Mouse (Mus musculus): ENCODE measurements around the gene Nrxn1. TPM values are rescaled to one million over a fixed set of nuclear protein-coding genes. Genes with fewer than 3 reads are reported as not detected.

Nrxn1 gene
- polyA plus RNA-seq, 1 experiment from 2014 or later, result 12.2 TPM

DNA sequence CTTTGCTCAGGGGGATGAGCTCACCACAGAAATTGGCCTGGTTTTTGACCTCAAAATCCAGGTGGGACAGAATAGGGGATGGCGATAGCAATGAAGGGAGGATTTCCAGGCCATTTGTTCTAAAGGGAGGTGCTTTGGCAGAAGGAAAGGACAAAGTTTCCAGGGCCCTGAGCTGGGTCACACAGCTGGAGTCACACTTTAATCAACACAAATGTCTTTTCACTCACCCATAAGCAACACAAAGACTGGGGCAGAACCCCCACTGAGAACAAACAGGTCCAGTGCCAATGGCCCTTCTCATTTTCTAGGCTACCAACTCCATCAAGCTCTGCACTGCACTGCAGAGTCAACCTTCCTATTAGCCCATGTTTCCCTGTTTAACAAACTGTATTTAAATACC is 249.0 kb downstream of the Nrxn1 start:
- 60% methylated on average over 1 of the region's 1 CpGs for WGBS
- no peaks in the 10 kb centered on the region for H3K36me3 ChIP-seq (ENCODE audit: control insufficient read depth, insufficient read depth, low read length)

DNA sequence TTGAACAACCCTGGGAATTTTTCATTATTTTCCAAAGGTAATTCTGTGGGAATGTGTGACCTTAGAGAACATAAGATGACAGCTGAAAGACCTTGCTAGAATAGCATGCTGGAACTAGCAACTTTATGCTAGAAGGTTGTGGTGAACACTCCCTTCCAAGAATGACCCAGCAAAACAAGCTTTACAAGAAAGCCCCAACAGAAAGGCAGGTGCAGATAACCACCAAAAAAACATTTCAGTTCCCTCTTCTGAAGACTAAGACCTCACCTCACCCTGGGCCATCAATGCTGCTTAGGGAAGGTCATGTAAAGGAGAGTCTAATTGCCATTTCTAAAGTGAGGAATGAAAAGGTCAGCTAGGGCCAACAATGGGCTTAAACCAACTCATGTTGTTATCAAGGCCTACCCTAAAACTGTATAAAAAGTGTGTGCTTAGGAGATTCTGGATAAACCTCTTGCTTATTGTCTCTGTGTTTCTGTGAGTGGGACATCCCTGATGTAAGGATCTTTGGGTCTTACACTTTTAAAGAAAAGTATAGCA is 249.7 kb downstream of the Nrxn1 start:
- no peak overlapping the region for H3K4me2 ChIP-seq (ENCODE audit: low read depth, low read length)
- DNase-seq (ENCODE audit: low spot score), result no peak
- H3K4me3 ChIP-seq (ENCODE audit: low read depth, low read length), result no peak overlapping the region
- no peaks in the 10 kb centered on the region for H3K27me3 ChIP-seq (replicated peaks; ENCODE audit: control insufficient read depth, insufficient read depth, low read length)
- H3K4me1 ChIP-seq (ENCODE audit: control insufficient read depth, insufficient read depth, low read length), result no peaks in the 10 kb centered on the region
- H3K36me3 ChIP-seq (ENCODE audit: control insufficient read depth, insufficient read depth, low read length), result no peaks in the 10 kb centered on the region
- no peaks in the 10 kb centered on the region for H3K9me3 ChIP-seq (ENCODE audit: control insufficient read depth, low read length)
- H3K27ac ChIP-seq (replicated peaks; ENCODE audit: low read depth, low read length), result no peak overlapping the region
- no peak for ATAC-seq (ENCODE audit: low read depth)
- no peak overlapping the region for H3K9ac ChIP-seq (ENCODE audit: low read depth, low read length)

More for the DNA sequence above, 249.0 kb downstream of the Nrxn1 start:
- no peaks in the 10 kb centered on the region for H3K9me3 ChIP-seq (ENCODE audit: control insufficient read depth, low read length)
- H3K4me2 ChIP-seq (ENCODE audit: low read depth, low read length), result no peak overlapping the region
- H3K4me3 ChIP-seq (ENCODE audit: low read depth, low read length), result no peak overlapping the region
- no peaks in the 10 kb centered on the region for H3K27me3 ChIP-seq (replicated peaks; ENCODE audit: control insufficient read depth, insufficient read depth, low read length)
- ATAC-seq (ENCODE audit: low read depth) (no peak), DNase-seq (ENCODE audit: low spot score) (no peak)
- no peak overlapping the region for H3K27ac ChIP-seq (replicated peaks; ENCODE audit: low read depth, low read length)
- H3K4me1 ChIP-seq (ENCODE audit: control insufficient read depth, insufficient read depth, low read length), result no peaks in the 10 kb centered on the region
- no peak overlapping the region for H3K9ac ChIP-seq (ENCODE audit: low read depth, low read length)

DNA sequence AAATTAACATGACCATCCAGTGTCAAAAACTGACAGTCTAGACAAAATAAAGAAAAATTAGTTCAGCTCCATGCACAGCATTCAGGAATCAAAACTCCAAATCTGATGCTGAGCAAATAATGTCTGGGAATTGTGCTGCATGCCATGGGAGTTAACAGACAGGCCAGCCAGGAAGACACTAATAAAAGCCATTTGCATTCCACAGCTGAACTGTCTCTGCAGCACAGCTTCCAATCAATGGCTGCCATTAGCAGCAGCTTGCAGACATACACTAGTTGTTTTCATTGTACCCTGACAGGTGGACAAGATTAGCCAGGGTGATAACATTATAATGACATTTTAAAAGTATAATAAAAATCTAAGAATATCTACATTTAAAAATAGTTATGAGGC is 255.9 kb downstream of the Nrxn1 start:
- no peaks in the 10 kb centered on the region for H3K9me3 ChIP-seq (ENCODE audit: control insufficient read depth, low read length)
- H3K4me1 ChIP-seq (ENCODE audit: control insufficient read depth, insufficient read depth, low read length), result 0 out of 2 replicates have a peak, but pooled peaks cover 3% of the 10 kb centered on the region
- no peaks in the 10 kb centered on the region for H3K27me3 ChIP-seq (replicated peaks; ENCODE audit: control insufficient read depth, insufficient read depth, low read length)
- no peak overlapping the region for H3K4me2 ChIP-seq (ENCODE audit: low read depth, low read length)
- no peak; the same call in 1 of the 2 replicates for ATAC-seq (ENCODE audit: low read depth)
- peak; percentile 53 for DNase-seq (ENCODE audit: low spot score)
- no peaks in the 10 kb centered on the region for H3K36me3 ChIP-seq (ENCODE audit: control insufficient read depth, insufficient read depth, low read length)
- H3K27ac ChIP-seq (replicated peaks; ENCODE audit: low read depth, low read length), result no peak overlapping the region
- no peak overlapping the region for H3K4me3 ChIP-seq (ENCODE audit: low read depth, low read length)
- H3K9ac ChIP-seq (ENCODE audit: low read depth, low read length), result no peak overlapping the region

DNA sequence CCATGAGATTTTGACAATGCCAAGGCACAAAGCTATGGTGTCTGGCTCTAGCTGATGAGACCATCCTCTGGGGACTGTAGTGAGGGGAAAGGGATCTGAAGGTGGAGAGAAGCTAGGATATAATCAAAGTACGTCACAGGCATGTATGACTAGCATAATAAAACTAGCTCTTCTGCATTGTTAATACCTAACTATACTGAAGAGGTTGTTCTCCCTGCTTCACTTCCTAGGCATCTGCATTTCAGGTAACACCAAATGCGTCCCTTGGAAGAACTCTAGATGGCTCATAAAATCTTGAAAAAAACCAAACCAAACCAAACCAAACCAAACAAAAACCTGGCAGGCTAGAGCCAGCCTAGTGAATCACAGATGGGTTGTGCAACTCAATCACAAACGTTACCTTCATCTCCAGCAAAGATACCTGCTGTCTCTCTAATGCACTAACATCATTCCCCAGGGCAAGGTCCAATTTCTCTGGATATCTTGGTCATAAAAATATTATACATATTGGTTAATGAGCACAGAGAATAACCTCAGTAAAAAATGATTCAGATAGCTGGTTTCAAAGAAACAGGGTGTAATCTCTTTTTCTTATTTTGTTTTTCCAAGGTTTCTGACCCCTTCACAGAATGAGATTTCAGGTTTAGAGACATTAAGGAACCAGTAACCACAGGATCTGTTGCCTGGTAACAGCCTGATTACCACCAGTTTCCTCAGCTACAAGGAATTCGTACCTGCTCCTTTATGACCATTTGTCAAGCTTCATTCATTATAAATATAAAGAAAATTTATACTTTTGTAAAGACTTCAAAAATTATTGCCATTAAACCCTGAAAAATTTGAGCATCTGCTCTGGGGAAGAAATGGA is 256.5 kb downstream of the Nrxn1 start:
- 0 out of 2 replicates have a peak, but pooled peaks cover 3% of the 10 kb centered on the region for H3K4me1 ChIP-seq (ENCODE audit: control insufficient read depth, insufficient read depth, low read length)
- ATAC-seq (ENCODE audit: low read depth) (no peak), DNase-seq (ENCODE audit: low spot score) (no peak)
- no peaks in the 10 kb centered on the region for H3K9me3 ChIP-seq (ENCODE audit: control insufficient read depth, low read length)
- WGBS, result 56% methylated on average over 4 of the region's 4 CpGs
- H3K27me3 ChIP-seq (replicated peaks; ENCODE audit: control insufficient read depth, insufficient read depth, low read length), result no peaks in the 10 kb centered on the region
- no peak overlapping the region for H3K4me3 ChIP-seq (ENCODE audit: low read depth, low read length)
- H3K9ac ChIP-seq (ENCODE audit: low read depth, low read length), result no peak overlapping the region
- no peak overlapping the region for H3K4me2 ChIP-seq (ENCODE audit: low read depth, low read length)
- H3K36me3 ChIP-seq (ENCODE audit: control insufficient read depth, insufficient read depth, low read length), result no peaks in the 10 kb centered on the region
- no peak overlapping the region for H3K27ac ChIP-seq (replicated peaks; ENCODE audit: low read depth, low read length)

DNA sequence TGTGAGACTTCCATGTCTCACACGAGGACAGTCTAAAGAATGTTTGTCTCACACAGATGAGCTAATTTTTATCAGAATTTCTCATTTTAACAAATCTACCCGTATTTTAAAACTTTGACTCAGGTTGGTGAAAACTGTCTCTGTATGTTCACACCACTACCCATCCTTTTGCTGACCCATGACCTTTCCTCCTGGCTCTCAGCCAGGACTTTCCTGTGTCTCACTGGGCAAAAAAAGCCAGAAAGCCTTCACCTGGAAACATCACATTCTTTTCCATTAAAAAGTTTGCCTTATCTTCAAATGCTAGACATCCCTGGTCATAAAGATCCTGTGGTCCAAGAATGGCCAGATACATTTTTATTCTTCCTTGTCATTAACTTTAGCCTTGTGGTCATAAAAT is 274.5 kb downstream of the Nrxn1 start:
- ATAC-seq (ENCODE audit: low read depth) (no peak), DNase-seq (ENCODE audit: low spot score) (no peak)
- WGBS, result 70% methylated on average over 2 of the region's 2 CpGs
- H3K27me3 ChIP-seq (replicated peaks; ENCODE audit: control insufficient read depth, insufficient read depth, low read length), result no peaks in the 10 kb centered on the region
- no peaks in the 10 kb centered on the region for H3K4me1 ChIP-seq (ENCODE audit: control insufficient read depth, insufficient read depth, low read length)
- H3K27ac ChIP-seq (replicated peaks; ENCODE audit: low read depth, low read length), result no peak overlapping the region
- no peak overlapping the region for H3K4me3 ChIP-seq (ENCODE audit: low read depth, low read length)
- no peak overlapping the region for H3K4me2 ChIP-seq (ENCODE audit: low read depth, low read length)
- no peaks in the 10 kb centered on the region for H3K9me3 ChIP-seq (ENCODE audit: control insufficient read depth, low read length)
- no peaks in the 10 kb centered on the region for H3K36me3 ChIP-seq (ENCODE audit: control insufficient read depth, insufficient read depth, low read length)
- H3K9ac ChIP-seq (ENCODE audit: low read depth, low read length), result no peak overlapping the region

DNA sequence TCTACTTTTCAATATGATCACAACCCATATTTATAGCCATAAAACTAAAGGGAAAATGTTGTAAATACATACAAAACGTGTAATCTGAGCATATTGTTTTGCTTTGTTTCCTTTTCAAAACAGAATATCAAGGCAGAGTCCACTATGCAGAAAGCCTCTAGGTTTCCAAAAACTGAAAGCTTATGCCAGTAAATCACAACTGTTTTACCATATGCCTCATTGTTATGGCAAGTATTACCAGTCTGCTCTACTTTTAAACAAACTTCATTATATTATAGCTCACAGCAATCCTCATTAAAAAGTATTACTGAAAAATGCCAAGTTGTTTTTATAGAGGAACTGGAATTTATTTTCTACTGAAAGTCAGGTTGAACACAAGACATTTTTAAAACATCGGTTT is 275.0 kb downstream of the Nrxn1 start:
- Histone ChIP-seq H3K27me3 (replicated peaks; ENCODE audit: control insufficient read depth, insufficient read depth, low read length) (no peaks in the 10 kb centered on the region), H3K4me1 (ENCODE audit: control insufficient read depth, insufficient read depth, low read length) (no peaks in the 10 kb centered on the region), H3K9me3 (ENCODE audit: control insufficient read depth, low read length) (no peaks in the 10 kb centered on the region), H3K9ac (ENCODE audit: low read depth, low read length) (no peak overlapping the region), H3K4me2 (ENCODE audit: low read depth, low read length) (no peak overlapping the region), H3K36me3 (ENCODE audit: control insufficient read depth, insufficient read depth, low read length) (no peaks in the 10 kb centered on the region), H3K27ac (replicated peaks; ENCODE audit: low read depth, low read length) (no peak overlapping the region), H3K4me3 (ENCODE audit: low read depth, low read length) (no peak overlapping the region)
- 79% methylated on average over 2 of the region's 2 CpGs for WGBS
- no peak for ATAC-seq (ENCODE audit: low read depth)
- DNase-seq (ENCODE audit: low spot score), result no peak

DNA sequence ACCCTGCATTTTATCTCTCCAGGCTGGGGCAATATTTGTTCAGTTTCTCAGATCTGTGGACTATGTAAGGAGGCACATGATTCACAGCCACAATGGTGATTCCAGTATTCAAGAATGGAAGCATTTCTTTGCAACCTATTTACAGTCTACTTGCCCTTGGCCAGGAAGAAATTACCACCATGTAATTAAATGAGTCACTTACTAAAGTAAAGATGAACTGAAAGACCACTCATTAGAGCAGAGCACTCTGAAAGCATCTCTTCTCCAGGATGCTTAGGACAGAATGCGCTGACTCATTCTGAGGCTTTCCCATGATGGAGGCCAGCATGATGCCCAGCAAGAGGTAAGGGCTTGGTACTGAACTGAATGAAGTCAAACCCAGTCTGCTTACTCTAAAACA is 277.6 kb downstream of the Nrxn1 start:
- Histone ChIP-seq H3K4me3 (ENCODE audit: low read depth, low read length) (no peak overlapping the region), H3K27me3 (replicated peaks; ENCODE audit: control insufficient read depth, insufficient read depth, low read length) (no peaks in the 10 kb centered on the region), H3K4me2 (ENCODE audit: low read depth, low read length) (no peak overlapping the region), H3K36me3 (ENCODE audit: control insufficient read depth, insufficient read depth, low read length) (no peaks in the 10 kb centered on the region), H3K9ac (ENCODE audit: low read depth, low read length) (no peak overlapping the region), H3K4me1 (ENCODE audit: control insufficient read depth, insufficient read depth, low read length) (no peaks in the 10 kb centered on the region), H3K9me3 (ENCODE audit: control insufficient read depth, low read length) (0 out of 2 replicates have a peak, but pooled peaks cover 5% of the 10 kb centered on the region), H3K27ac (replicated peaks; ENCODE audit: low read depth, low read length) (no peak overlapping the region)
- 96% methylated on average over 1 of the region's 1 CpGs for WGBS
- no peak for DNase-seq (ENCODE audit: low spot score)
- no peak for ATAC-seq (ENCODE audit: low read depth)

DNA sequence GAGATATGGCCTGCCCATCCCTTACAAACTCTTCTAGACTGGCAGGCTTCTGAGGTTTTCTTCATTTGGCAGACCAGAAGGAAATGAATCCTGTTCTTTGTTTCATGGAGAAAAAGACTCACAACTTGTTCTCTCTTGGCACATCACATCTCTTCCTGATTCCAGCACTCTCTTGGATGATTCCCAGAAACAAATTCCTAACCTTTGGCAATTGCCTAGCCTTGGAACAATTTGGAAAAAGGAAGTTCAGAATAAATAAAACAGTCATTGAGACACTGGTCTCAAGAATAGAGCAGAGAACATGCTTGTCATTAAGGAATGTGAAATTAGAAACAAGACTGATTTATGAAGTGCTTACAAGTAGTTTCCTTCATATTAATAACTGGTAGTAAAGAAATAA is 279.1 kb downstream of the Nrxn1 start:
- Histone ChIP-seq H3K36me3 (ENCODE audit: control insufficient read depth, insufficient read depth, low read length) (no peaks in the 10 kb centered on the region), H3K4me3 (ENCODE audit: low read depth, low read length) (no peak overlapping the region), H3K27me3 (replicated peaks; ENCODE audit: control insufficient read depth, insufficient read depth, low read length) (no peaks in the 10 kb centered on the region), H3K4me1 (ENCODE audit: control insufficient read depth, insufficient read depth, low read length) (no peaks in the 10 kb centered on the region), H3K4me2 (ENCODE audit: low read depth, low read length) (no peak overlapping the region), H3K9ac (ENCODE audit: low read depth, low read length) (no peak overlapping the region), H3K27ac (replicated peaks; ENCODE audit: low read depth, low read length) (no peak overlapping the region), H3K9me3 (ENCODE audit: control insufficient read depth, low read length) (0 out of 2 replicates have a peak, but pooled peaks cover 5% of the 10 kb centered on the region)
- DNase-seq (ENCODE audit: low spot score) (peak; percentile 44), ATAC-seq (ENCODE audit: low read depth) (no peak)

DNA sequence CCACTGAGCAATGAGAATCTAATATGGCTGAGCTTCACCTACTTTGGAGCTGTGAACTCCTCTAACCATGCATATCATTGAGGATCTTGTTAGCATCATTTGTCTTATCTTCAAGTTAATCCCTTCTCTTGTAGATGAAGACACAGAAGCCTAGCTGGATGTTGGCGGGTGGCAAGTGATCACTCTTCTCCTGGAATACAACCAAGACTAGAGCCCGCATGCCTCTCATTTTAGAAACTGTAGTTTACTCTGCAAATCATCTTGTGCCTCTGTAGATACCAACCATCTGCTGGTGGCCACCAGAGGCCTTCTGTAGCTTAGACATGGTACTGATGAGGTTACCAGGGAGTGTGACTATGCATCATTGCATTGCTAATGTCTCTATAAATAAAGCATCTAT is 280.4 kb downstream of the Nrxn1 start:
- ATAC-seq (ENCODE audit: low read depth), result no peak
- no peak overlapping the region for H3K27ac ChIP-seq (replicated peaks; ENCODE audit: low read depth, low read length)
- no peak overlapping the region for H3K4me2 ChIP-seq (ENCODE audit: low read depth, low read length)
- H3K27me3 ChIP-seq (replicated peaks; ENCODE audit: control insufficient read depth, insufficient read depth, low read length), result no peaks in the 10 kb centered on the region
- no peak for DNase-seq (ENCODE audit: low spot score)
- H3K4me1 ChIP-seq (ENCODE audit: control insufficient read depth, insufficient read depth, low read length), result no peaks in the 10 kb centered on the region
- H3K9ac ChIP-seq (ENCODE audit: low read depth, low read length), result no peak overlapping the region
- 0 out of 2 replicates have a peak, but pooled peaks cover 5% of the 10 kb centered on the region for H3K9me3 ChIP-seq (ENCODE audit: control insufficient read depth, low read length)
- no peaks in the 10 kb centered on the region for H3K36me3 ChIP-seq (ENCODE audit: control insufficient read depth, insufficient read depth, low read length)
- no peak overlapping the region for H3K4me3 ChIP-seq (ENCODE audit: low read depth, low read length)
- WGBS, result 89% methylated on average over 2 of the region's 2 CpGs

Measured in embryonic facial prominence, embryonic 14.5 days (tissue).